Comparison of ENCODE assay signal across 12 mouse cellular contexts in the genomic region with DNA sequence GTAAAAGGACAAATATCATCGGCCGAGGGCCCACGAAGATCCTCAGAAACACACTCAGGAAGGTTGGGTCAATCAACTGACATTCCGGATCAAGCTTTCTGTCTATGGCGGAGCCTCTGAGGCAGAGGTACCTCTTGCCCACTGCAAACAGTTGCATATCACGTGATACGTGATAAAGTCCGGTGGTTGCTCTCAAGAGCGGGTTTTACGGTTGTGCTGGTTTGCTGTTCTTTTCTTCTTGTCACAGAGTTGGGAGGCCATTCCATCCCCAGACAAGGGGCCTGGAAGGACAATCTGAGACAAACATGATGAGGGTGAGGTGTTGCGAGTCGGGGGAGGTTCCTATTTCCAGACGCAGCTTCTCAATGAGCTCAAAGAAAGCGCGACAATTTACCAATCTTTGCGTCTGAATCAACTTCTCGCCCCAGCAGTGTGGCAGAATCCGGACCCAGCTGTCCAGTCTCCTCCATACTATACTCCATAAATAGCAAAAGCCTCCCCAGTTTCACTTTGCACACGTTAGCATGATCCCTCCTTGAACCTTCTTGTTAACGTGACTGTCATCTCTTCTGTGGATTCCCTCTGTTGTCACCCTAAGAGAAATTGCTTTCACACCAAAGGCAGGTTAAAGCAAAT.
A peak's percentile ranks its signal among the peaks of the same experiment; 100 is the strongest.
DNase-seq lines count a peak whose midpoint lies in the region; ATAC-seq and TF ChIP-seq lines count a peak whose summit lies in the region.
"Had no signal": no experiment of that assay in that cellular context is flagged by ENCODE, and none has a peak within 500 bp of the region (broad histone marks: within the 10 kb centered on the region; RNA-seq: fewer than 3 reads in every experiment).

No protein-coding gene starts in this region.

- no peak overlapping the region for H3K4me3 ChIP-seq in heart, embryonic 12.5 days
- H3K4me3 ChIP-seq in midbrain, embryonic 11.5 days (ENCODE audit: low read depth, low read length): no peak overlapping the region
- H3K4me3 ChIP-seq in midbrain, embryonic 15.5 days: no peak overlapping the region
- no peak overlapping the region for H3K4me3 ChIP-seq in layer of hippocampus, adult 2 months
- H3K4me3 ChIP-seq: midbrain, embryonic 12.5 days had no signal

- no peaks in the 10 kb centered on the region for H3K9me3 ChIP-seq in heart, embryonic 12.5 days (replicated peaks)
- H3K9me3 ChIP-seq in midbrain, embryonic 11.5 days (ENCODE audit: control insufficient read depth, low read length): no peaks in the 10 kb centered on the region
- H3K9me3 ChIP-seq in midbrain, embryonic 15.5 days: no peaks in the 10 kb centered on the region
- H3K9me3 ChIP-seq: midbrain, embryonic 12.5 days had no signal

- intact Hi-C loops in heart, postnatal 25 days (cut with DNase I): loop anchor here (10.0 kb wide), 1 partner anchor 209 kb away; no protein-coding TSS in a partner anchor

- ATAC-seq in heart, embryonic 12.5 days (ENCODE audit: insufficient number of reproducible peaks, low FRiP score): no peak
- no peak for ATAC-seq in midbrain, embryonic 11.5 days (ENCODE audit: low FRiP score)
- ATAC-seq in midbrain, embryonic 15.5 days (replicated peaks): no peak
- peak; percentile 30; the same call in 1 of the 2 replicates for ATAC-seq in megakaryocyte, adult 5-6 weeks (ENCODE audit: poor library complexity, severe bottlenecking)
- ATAC-seq in CD4-positive, CD25-positive, alpha-beta regulatory T cell, adult 4 months: no peak

- 0 out of 2 replicates have a peak overlapping the region, but pooled peaks have one; percentile 18 for H3K27ac ChIP-seq in heart, embryonic 12.5 days (ENCODE audit: poor library complexity, severe bottlenecking)
- H3K27ac ChIP-seq in midbrain, embryonic 11.5 days (ENCODE audit: low read depth, low read length): no peak overlapping the region
- H3K27ac ChIP-seq in midbrain, embryonic 15.5 days: no peak overlapping the region
- H3K27ac ChIP-seq in layer of hippocampus, adult 2 months: no peak overlapping the region
- H3K27ac ChIP-seq: midbrain, embryonic 12.5 days had no signal

- H3K36me3 ChIP-seq in heart, embryonic 12.5 days: no peaks in the 10 kb centered on the region
- H3K36me3 ChIP-seq in midbrain, embryonic 11.5 days (ENCODE audit: control insufficient read depth, insufficient read depth, low read length): no peaks in the 10 kb centered on the region
- H3K36me3 ChIP-seq in midbrain, embryonic 15.5 days (replicated peaks): no peaks in the 10 kb centered on the region
- H3K36me3 ChIP-seq: midbrain, embryonic 12.5 days had no signal

- TF ChIP-seq CTCF in layer of hippocampus, adult 2 months (conservative IDR thresholded peaks at IDR 0.05): no peak

- H3K4me1 ChIP-seq in heart, embryonic 12.5 days (replicated peaks): peaks cover 32% of the 10 kb centered on the region
- no peaks in the 10 kb centered on the region for H3K4me1 ChIP-seq in midbrain, embryonic 11.5 days (ENCODE audit: control insufficient read depth, insufficient read depth, low read length)
- no peaks in the 10 kb centered on the region for H3K4me1 ChIP-seq in midbrain, embryonic 15.5 days
- H3K4me1 ChIP-seq: midbrain, embryonic 12.5 days had no signal

- H3K27me3 ChIP-seq in heart, embryonic 12.5 days (replicated peaks): no peaks in the 10 kb centered on the region
- no peaks in the 10 kb centered on the region for H3K27me3 ChIP-seq in midbrain, embryonic 11.5 days (ENCODE audit: control insufficient read depth, insufficient read depth, low read length)
- H3K27me3 ChIP-seq in midbrain, embryonic 15.5 days (replicated peaks): no peaks in the 10 kb centered on the region
- H3K27me3 ChIP-seq: midbrain, embryonic 12.5 days had no signal

- DNase-seq in heart, postnatal 25 days (ENCODE audit: low spot score): no peak
- DNase-seq in midbrain, embryonic 11.5 days (ENCODE audit: low spot score, missing footprints): peak; percentile 72
- DNase-seq in layer of hippocampus, adult 2 months (ENCODE audit: low spot score in 2 of 2): no peak
- no peak for DNase-seq in ovary, postnatal 14 days (ENCODE audit: low spot score)
- DNase-seq: cerebellum, adult 18-20 months; right cerebral cortex, postnatal 25 days; thymus, postnatal 14 days had no signal

- 67% methylated on average over 20 of the region's 20 CpGs for WGBS in heart, embryonic 12.5 days
- 91% methylated on average over 20 of the region's 20 CpGs for WGBS in midbrain, embryonic 11.5 days
- WGBS in midbrain, embryonic 15.5 days: 88% methylated on average over 20 of the region's 20 CpGs

- H3K9ac ChIP-seq in heart, embryonic 12.5 days: peak overlapping the region; percentile 22; the same call in 1 of the 2 replicates
- no peak overlapping the region for H3K9ac ChIP-seq in midbrain, embryonic 11.5 days (ENCODE audit: low read length)
- no peak overlapping the region for H3K9ac ChIP-seq in midbrain, embryonic 15.5 days
- H3K9ac ChIP-seq: midbrain, embryonic 12.5 days had no signal

- peak overlapping the region; percentile 11 for H3K4me2 ChIP-seq in heart, embryonic 12.5 days
- no peak overlapping the region for H3K4me2 ChIP-seq in midbrain, embryonic 11.5 days
- no peak overlapping the region for H3K4me2 ChIP-seq in midbrain, embryonic 15.5 days
- H3K4me2 ChIP-seq: midbrain, embryonic 12.5 days had no signal
